Mouse (Mus musculus) stomach, postnatal 0 days (tissue): ENCODE measurements around the gene Dctpp1.

ENCODE experiments used
- CTCF ChIP-seq: IDR thresholded peaks from 2 replicates; pipeline ENCODE4 v1.5.1; 2016; ENCODE audit warnings: antibody characterized with exemption, low read depth, mild to moderate bottlenecking, moderate library complexity
- EP300 ChIP-seq: optimal IDR thresholded peaks from 2 replicates; pipeline ENCODE3; 2016; ENCODE audit warnings: antibody characterized with exemption

DNA sequence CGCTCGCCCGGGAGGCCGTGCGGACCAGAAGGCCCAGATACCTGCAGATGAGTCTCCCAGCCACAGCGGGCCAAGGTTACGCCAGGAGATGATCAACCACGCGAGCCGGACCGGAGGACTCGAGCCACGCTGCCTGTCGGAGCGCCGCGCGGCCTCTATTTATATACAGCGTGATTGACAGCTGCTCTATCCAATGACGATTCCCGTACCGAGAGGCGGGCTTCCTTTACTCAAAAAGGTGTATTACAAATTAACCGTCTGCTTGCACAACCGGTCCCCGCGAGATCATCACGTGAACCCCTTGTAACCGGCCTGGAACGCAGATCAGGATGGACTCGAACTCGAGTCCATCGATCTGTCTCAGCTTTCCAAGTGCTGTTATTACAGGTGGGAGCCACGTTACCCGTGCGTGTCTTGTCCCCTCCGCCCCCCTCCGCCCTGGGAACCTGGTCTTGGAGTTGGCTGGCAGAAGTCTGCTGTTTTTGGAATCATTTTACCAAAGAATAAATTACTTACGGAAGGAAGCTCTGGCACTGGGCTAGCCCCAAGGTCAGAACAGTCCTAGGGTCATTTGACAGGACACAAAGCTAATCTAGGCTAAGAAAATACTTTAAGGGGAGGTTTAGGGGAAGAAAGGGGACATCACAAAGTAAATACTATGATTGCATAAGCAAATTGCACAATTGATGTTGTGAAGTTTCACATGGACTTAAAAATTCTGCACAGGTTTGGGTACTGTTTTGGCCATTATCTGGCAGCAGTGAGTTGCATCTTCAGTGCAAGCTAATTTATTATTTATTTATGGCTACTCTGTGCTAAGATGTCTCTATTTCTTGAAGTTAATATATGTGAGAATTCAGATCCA, 13.6 kb upstream of the Dctpp1 start, which contains the start of gene Sephs2:
- TF ChIP-seq CTCF (peak; percentile 9; the same call in 1 of the 2 replicates), EP300 (no peak)
